Mouse (Mus musculus): ENCODE measurements around the gene Tbc1d1.

DNA sequence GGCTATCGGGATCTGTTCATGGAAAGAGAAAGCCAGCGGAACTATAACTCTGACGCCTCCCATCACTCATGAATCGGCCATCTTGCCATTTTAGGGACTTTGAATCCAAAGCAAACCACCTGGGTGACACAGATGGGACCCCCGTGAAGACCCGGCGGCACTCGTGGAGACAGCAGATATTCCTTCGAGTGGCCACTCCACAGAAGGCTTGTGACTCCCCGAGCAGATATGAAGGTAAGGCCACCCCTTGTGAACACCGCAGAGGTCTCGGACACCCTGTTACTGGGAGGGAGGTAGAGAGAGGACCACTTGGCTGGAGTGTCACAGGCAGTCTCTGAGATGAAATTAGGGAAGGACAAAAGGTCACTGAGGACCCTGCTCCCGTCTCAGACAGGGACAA lies 129.7 kb downstream of the Tbc1d1 start:
- no peak for TF ChIP-seq CTCF (IDR thresholded peaks at IDR 0.05; ENCODE audit: low read depth)
- TF ChIP-seq EP300 (IDR thresholded peaks at IDR 0.05; ENCODE audit: low read depth), result no peak
